Mouse (Mus musculus) myocyte (in vitro differentiated cells): ENCODE data around the gene Slc12a5. TPM values are rescaled to one million over a fixed set of nuclear protein-coding genes. Genes with fewer than 3 reads are reported as not detected.

ENCODE experiments used
- H3K27me3 ChIP-seq: one replicate; pipeline ENCODE4 v1.6.1; 2011; ENCODE audit not compliant: control insufficient read depth, insufficient read depth, insufficient read length
- H3K36me3 ChIP-seq: one replicate; pipeline ENCODE4 v1.6.1; 2011; ENCODE audit not compliant: control insufficient read depth, insufficient read depth
- H3K4me2 ChIP-seq: one replicate; pipeline ENCODE4 v1.6.1; 2011; ENCODE audit warnings: low read depth, control low read depth
- H3K4me3 ChIP-seq: one replicate; pipeline ENCODE4 v1.5.1; 2011; ENCODE audit warnings: mild to moderate bottlenecking, control low read depth, moderate library complexity
- H3K79me2 ChIP-seq: one replicate; pipeline ENCODE4 v1.6.1; 2011; ENCODE audit not compliant: control insufficient read depth, insufficient read depth
- H3ac ChIP-seq: one replicate; pipeline ENCODE4 v1.6.1; 2011; ENCODE audit not compliant: control insufficient read depth, insufficient read length
- CEBPB ChIP-seq: IDR thresholded peaks from 2 replicates; pipeline ENCODE4 v1.6.1; 2011; ENCODE audit warnings: mild to moderate bottlenecking, moderate library complexity; ENCODE audit not compliant: poor library complexity, insufficient read depth, severe bottlenecking
- E2F4 ChIP-seq: IDR thresholded peaks from one replicate; pipeline ENCODE4 v1.6.1; 2011; ENCODE audit warnings: mild to moderate bottlenecking, control low read depth, moderate library complexity; ENCODE audit not compliant: insufficient read depth
- MAX ChIP-seq: IDR thresholded peaks from one replicate; pipeline ENCODE4 v1.6.1; 2011; ENCODE audit warnings: low read depth, mild to moderate bottlenecking, control low read depth
- MYOD1 ChIP-seq, 3 experiments: IDR thresholded peaks; one replicate each; pipeline ENCODE4 v1.6.1; 2011; ENCODE audit warnings: control low read depth in 2 of 3, low read depth in 2 of 3, mild to moderate bottlenecking in 2 of 3, moderate library complexity in 1 of 3; ENCODE audit not compliant: insufficient read length in 2 of 3, control insufficient read depth in 1 of 3
- MYOG ChIP-seq, 3 experiments: IDR thresholded peaks; one replicate each; pipeline ENCODE4 v1.6.1; 2011; ENCODE audit warnings: control low read depth in 2 of 3, low read depth in 2 of 3, mild to moderate bottlenecking in 2 of 3; ENCODE audit not compliant: insufficient read length in 2 of 3, control insufficient read depth in 1 of 3, insufficient read depth in 1 of 3
- POLR2A ChIP-seq: IDR thresholded peaks from one replicate; pipeline ENCODE4 v1.6.1; 2011; ENCODE audit warnings: low read depth, mild to moderate bottlenecking, control low read depth, moderate library complexity; ENCODE audit not compliant: insufficient read length
- POLR2AphosphoS2 ChIP-seq: IDR thresholded peaks from one replicate; pipeline ENCODE4 v1.6.1; 2011; ENCODE audit warnings: low read depth, control low read depth; ENCODE audit not compliant: insufficient read length
- REST ChIP-seq: IDR thresholded peaks from one replicate; pipeline ENCODE4 v1.6.1; 2011; ENCODE audit warnings: mild to moderate bottlenecking, control low read depth, moderate library complexity; ENCODE audit not compliant: insufficient read depth, insufficient read length
- SRF ChIP-seq: IDR thresholded peaks from one replicate; pipeline ENCODE4 v1.6.1; 2011; ENCODE audit warnings: low read depth; ENCODE audit not compliant: control insufficient read depth, insufficient read length
- TCF12 ChIP-seq: IDR thresholded peaks from one replicate; pipeline ENCODE4 v1.6.1; 2011; ENCODE audit warnings: mild to moderate bottlenecking, control low read depth; ENCODE audit not compliant: poor library complexity, insufficient read depth, severe bottlenecking
- TCF3 ChIP-seq: IDR thresholded peaks from one replicate; pipeline ENCODE4 v1.6.1; 2011; ENCODE audit warnings: low read depth, control low read depth; ENCODE audit not compliant: insufficient read length
- USF1 ChIP-seq: IDR thresholded peaks from one replicate; pipeline ENCODE4 v1.6.1; 2011; ENCODE audit warnings: low read depth, mild to moderate bottlenecking, control low read depth, moderate library complexity
- polyA plus RNA-seq: library from polyadenylated mRNA; unstranded; fragments of >200 nt; fragmentation: generic; extraction: Trizol; gene quantifications from one replicate; pipeline ENCODE4 v1.2.1, GENCODE M21; 2012; ENCODE audit warnings: missing spikeins

Gene Slc12a5
- polyA plus RNA-seq, 1 experiment = 0.52 TPM

DNA sequence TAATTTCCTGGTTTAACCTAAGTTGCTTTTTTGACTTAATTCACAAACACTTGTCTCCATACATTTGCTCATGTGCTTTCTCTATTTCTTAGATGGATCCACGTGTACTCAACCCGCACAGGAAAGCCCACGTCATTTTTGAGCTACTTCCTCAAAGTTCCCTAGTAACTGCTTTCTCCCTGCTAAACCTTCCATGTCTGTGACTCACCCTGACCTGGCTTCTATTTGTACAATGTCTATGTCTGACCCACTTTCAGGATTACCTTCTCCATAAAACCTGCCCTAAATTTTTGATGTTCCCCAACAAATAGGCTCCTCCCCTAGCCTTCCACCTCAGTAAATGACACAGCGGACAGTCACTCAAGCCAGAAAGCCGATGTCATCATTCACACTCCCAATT lies 54.3 kb downstream of the Slc12a5 start:
- H3K27me3 ChIP-seq = no peaks in the 10 kb centered on the region
- H3K79me2 ChIP-seq = peaks cover 39% of the 10 kb centered on the region
- TF ChIP-seq MYOD1 (IDR thresholded peaks at IDR 0.05; ENCODE audit: control insufficient read depth in 1 of 3, insufficient read length in 2 of 3, low read depth in 2 of 3) = no peak
- no peak for TF ChIP-seq TCF12
- TF ChIP-seq POLR2AphosphoS2 = no peak
- TF ChIP-seq MAX = no peak
- no peak for TF ChIP-seq POLR2A
- no peak for TF ChIP-seq TCF3
- TF ChIP-seq MYOG (IDR thresholded peaks at IDR 0.05; ENCODE audit: control insufficient read depth in 1 of 3, insufficient read depth in 1 of 3, insufficient read length in 2 of 3, low read depth in 2 of 3) = no peak
- no peak for TF ChIP-seq CEBPB
- TF ChIP-seq E2F4 = no peak
- TF ChIP-seq REST = no peak
- no peak for TF ChIP-seq SRF
- TF ChIP-seq USF1 = no peak
- H3K4me2 ChIP-seq = no peak overlapping the region
- H3ac ChIP-seq = no peak overlapping the region
- H3K36me3 ChIP-seq = peaks cover 19% of the 10 kb centered on the region
- no peak overlapping the region for H3K4me3 ChIP-seq

GRCm38 (mm10) chr2:165020490-165020889 lies 59.9 kb downstream of the Slc12a5 start:
- Histone ChIP-seq H3K36me3 (peaks cover 12% of the 10 kb centered on the region), H3K27me3 (no peaks in the 10 kb centered on the region), H3K79me2 (peaks cover 83% of the 10 kb centered on the region), H3K4me3 (no peak overlapping the region), H3ac (no peak overlapping the region), H3K4me2 (no peak overlapping the region)
- TF ChIP-seq TCF3 (no peak), POLR2A (no peak), MYOG (IDR thresholded peaks at IDR 0.05; ENCODE audit: control insufficient read depth in 1 of 3, insufficient read depth in 1 of 3, insufficient read length in 2 of 3, low read depth in 2 of 3) (no peak), E2F4 (no peak), TCF12 (no peak), REST (no peak), POLR2AphosphoS2 (no peak), MYOD1 (IDR thresholded peaks at IDR 0.05; ENCODE audit: control insufficient read depth in 1 of 3, insufficient read length in 2 of 3, low read depth in 2 of 3) (no peak), SRF (no peak), CEBPB (no peak), MAX (no peak), USF1 (no peak)

DNA sequence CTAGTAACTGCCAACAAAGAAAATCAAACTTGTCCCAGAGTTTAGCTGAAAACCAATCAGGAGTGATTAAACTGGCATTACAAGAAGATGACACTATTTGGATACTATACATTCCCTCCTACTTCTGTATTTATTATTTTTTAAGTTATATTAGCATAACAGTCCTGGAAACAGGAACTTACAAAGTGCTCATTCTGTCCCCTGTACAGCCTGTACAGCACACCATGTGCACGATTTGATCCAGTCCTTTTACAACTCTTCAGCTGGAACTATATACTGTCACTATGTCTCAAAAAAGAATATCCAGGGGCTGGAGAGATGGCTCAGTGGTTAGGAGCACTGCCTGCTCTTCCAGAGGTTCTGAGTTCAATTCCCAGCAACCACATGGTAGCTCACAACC lies 66.6 kb downstream of the Slc12a5 start:
- TF ChIP-seq TCF3 = no peak
- TF ChIP-seq TCF12 = no peak
- no peak for TF ChIP-seq MAX
- TF ChIP-seq MYOD1 (IDR thresholded peaks at IDR 0.05; ENCODE audit: control insufficient read depth in 1 of 3, insufficient read length in 2 of 3, low read depth in 2 of 3) = no peak
- TF ChIP-seq POLR2A = no peak
- TF ChIP-seq CEBPB = no peak
- no peak for TF ChIP-seq POLR2AphosphoS2
- no peak for TF ChIP-seq E2F4
- no peak for TF ChIP-seq MYOG (IDR thresholded peaks at IDR 0.05; ENCODE audit: control insufficient read depth in 1 of 3, insufficient read depth in 1 of 3, insufficient read length in 2 of 3, low read depth in 2 of 3)
- TF ChIP-seq SRF = no peak
- TF ChIP-seq USF1 = no peak
- no peak for TF ChIP-seq REST
- Histone ChIP-seq H3ac (no peak overlapping the region), H3K4me3 (no peak overlapping the region), H3K27me3 (no peaks in the 10 kb centered on the region), H3K4me2 (no peak overlapping the region), H3K36me3 (no peaks in the 10 kb centered on the region), H3K79me2 (peaks cover 97% of the 10 kb centered on the region)

GRCm38 (mm10) chr2:165032533-165032932 lies 71.9 kb downstream of the Slc12a5 start:
- Histone ChIP-seq H3ac (no peak overlapping the region), H3K36me3 (no peaks in the 10 kb centered on the region), H3K4me2 (no peak overlapping the region), H3K79me2 (peaks cover 67% of the 10 kb centered on the region), H3K27me3 (no peaks in the 10 kb centered on the region), H3K4me3 (no peak overlapping the region)
- TF ChIP-seq TCF12 = no peak
- TF ChIP-seq REST = no peak

GRCm38 (mm10) chr2:165033306-165033705 lies 72.7 kb downstream of the Slc12a5 start:
- TF ChIP-seq MYOG (IDR thresholded peaks at IDR 0.05; ENCODE audit: control insufficient read depth in 1 of 3, insufficient read depth in 1 of 3, insufficient read length in 2 of 3, low read depth in 2 of 3) (no peak), MAX (no peak), TCF12 (no peak), TCF3 (no peak), CEBPB (no peak), MYOD1 (IDR thresholded peaks at IDR 0.05; ENCODE audit: control insufficient read depth in 1 of 3, insufficient read length in 2 of 3, low read depth in 2 of 3) (no peak), SRF (no peak), POLR2A (no peak), REST (no peak), POLR2AphosphoS2 (no peak), E2F4 (no peak), USF1 (no peak)
- H3K36me3 ChIP-seq = no peaks in the 10 kb centered on the region
- H3ac ChIP-seq = no peak overlapping the region
- H3K27me3 ChIP-seq = no peaks in the 10 kb centered on the region
- H3K4me2 ChIP-seq = peak overlapping the region; percentile 83
- H3K79me2 ChIP-seq = peaks cover 59% of the 10 kb centered on the region
- H3K4me3 ChIP-seq = peak overlapping the region; percentile 65
